Mouse (Mus musculus): ENCODE data around the gene Cyld.
"Not testable (repeated sequence)": the region's sequence is repeated elsewhere in the genome, so short reads cannot be mapped to it uniquely, and the experiment has no call there.

The Cyld gene

GRCm38 (mm10) chr8:88689151-88689550 lies 7.7 kb upstream of the Cyld start:
- no peak for DNase-seq (ENCODE audit: low read depth, low spot score)

- no peak for DNase-seq (ENCODE audit: low read depth, low spot score)
Measured at GRCm38 (mm10) chr8:88689891-88690290, 6.9 kb upstream of the Cyld start.

- DNase-seq (ENCODE audit: low read depth, low spot score): no peak
Measured at GRCm38 (mm10) chr8:88691342-88691948, 5.4 kb upstream of the Cyld start.

- no peak for DNase-seq (ENCODE audit: low read depth, low spot score)
Measured at GRCm38 (mm10) chr8:88691961-88692360, 4.9 kb upstream of the Cyld start.

GRCm38 (mm10) chr8:88692866-88693265 lies 4.0 kb upstream of the Cyld start:
- no peak for DNase-seq (ENCODE audit: low read depth, low spot score)

- no peak for DNase-seq (ENCODE audit: low read depth, low spot score)
Measured at GRCm38 (mm10) chr8:88693376-88693775, 3.5 kb upstream of the Cyld start.

- DNase-seq (ENCODE audit: low read depth, low spot score): no peak
Measured at GRCm38 (mm10) chr8:88694291-88694690, 2.5 kb upstream of the Cyld start.

GRCm38 (mm10) chr8:88696228-88696627 lies 600 bp upstream of the Cyld start:
- DNase-seq (ENCODE audit: low read depth, low spot score): no peak

GRCm38 (mm10) chr8:88697642-88698031 lies 809 bp downstream of the Cyld start:
- no peak for DNase-seq (ENCODE audit: low read depth, low spot score)

GRCm38 (mm10) chr8:88698048-88698447 lies 1.2 kb downstream of the Cyld start:
- no peak for DNase-seq (ENCODE audit: low read depth, low spot score)

GRCm38 (mm10) chr8:88701611-88702010 lies 4.8 kb downstream of the Cyld start:
- DNase-seq (ENCODE audit: low read depth, low spot score): no peak

- no peak for DNase-seq (ENCODE audit: low read depth, low spot score)
Measured at GRCm38 (mm10) chr8:88702816-88703215, 6.0 kb downstream of the Cyld start.

GRCm38 (mm10) chr8:88723256-88723963 lies 26.6 kb downstream of the Cyld start:
- no peak for DNase-seq (ENCODE audit: low read depth, low spot score)

GRCm38 (mm10) chr8:88755175-88755791 lies 58.5 kb downstream of the Cyld start:
- peak; percentile 83 for DNase-seq (ENCODE audit: low read depth, low spot score)

- no peak for DNase-seq (ENCODE audit: low read depth, low spot score)
Measured at GRCm38 (mm10) chr8:88761980-88762379, 65.2 kb downstream of the Cyld start.

GRCm38 (mm10) chr8:88771241-88771640 lies 74.4 kb downstream of the Cyld start:
- no peak for DNase-seq (ENCODE audit: low read depth, low spot score)

- no peak for DNase-seq (ENCODE audit: low read depth, low spot score)
Measured at GRCm38 (mm10) chr8:88774593-88775297, 77.9 kb downstream of the Cyld start.

- DNase-seq (ENCODE audit: low read depth, low spot score): no peak
Measured at GRCm38 (mm10) chr8:88775298-88775646, 78.4 kb downstream of the Cyld start.

GRCm38 (mm10) chr8:88780142-88780541 lies 83.3 kb downstream of the Cyld start:
- DNase-seq (ENCODE audit: low read depth, low spot score): no peak

GRCm38 (mm10) chr8:88781283-88781682 lies 84.5 kb downstream of the Cyld start:
- no peak for DNase-seq (ENCODE audit: low read depth, low spot score)

- DNase-seq (ENCODE audit: low read depth, low spot score): no peak
Measured at GRCm38 (mm10) chr8:88783722-88784121, 86.9 kb downstream of the Cyld start.

- DNase-seq (ENCODE audit: low read depth, low spot score): not testable (repeated sequence)
Measured at GRCm38 (mm10) chr8:88788335-88788734, 91.5 kb downstream of the Cyld start.
